Mouse (Mus musculus) cerebellum, postnatal 10 days (tissue): Measurements from ENCODE around the gene Prelp.

Source experiments
- DNase-seq, 2 experiments: peaks; one replicate each; pipeline ENCODE4 v3.0.0; 2021; ENCODE audit warnings: mixed read lengths in 2 of 2

Prelp gene

GRCm38 (mm10) chr1:133934354-133934963, 13.2 kb upstream of the Prelp start:
- peak; percentile 60 to 71 for DNase-seq

- DNase-seq = no peak
These were observed 12.3 kb upstream of the Prelp start for GRCm38 (mm10) chr1:133933301-133934195.

- no peak for DNase-seq
These were observed 8.8 kb upstream of the Prelp start for GRCm38 (mm10) chr1:133929980-133930379.

- DNase-seq = no peak
These were observed 4.0 kb upstream of the Prelp start for GRCm38 (mm10) chr1:133925223-133925622.

- peak; percentile 31 to 47 for DNase-seq
These were observed 3.1 kb upstream of the Prelp start for GRCm38 (mm10) chr1:133924141-133924875.

- no peak for DNase-seq
These were observed 1.9 kb upstream of the Prelp start for GRCm38 (mm10) chr1:133923071-133923470.

- DNase-seq = no peak
These were observed 338 bp downstream of the Prelp start for GRCm38 (mm10) chr1:133920876-133921275.

GRCm38 (mm10) chr1:133920401-133920800, 813 bp downstream of the Prelp start:
- no peak for DNase-seq

GRCm38 (mm10) chr1:133918088-133918470, 3.1 kb downstream of the Prelp start:
- DNase-seq = no peak

- peak in 1 of 2 experiments; percentile 5 for DNase-seq
These were observed 3.6 kb downstream of the Prelp start for GRCm38 (mm10) chr1:133917456-133918087.

- DNase-seq = peak; percentile 62 to 74
These were observed 5.4 kb downstream of the Prelp start for GRCm38 (mm10) chr1:133915723-133916355.

GRCm38 (mm10) chr1:133915115-133915514, 6.1 kb downstream of the Prelp start:
- no peak for DNase-seq

- peak in 1 of 2 experiments; percentile 6 for DNase-seq
These were observed 8.2 kb downstream of the Prelp start for GRCm38 (mm10) chr1:133913018-133913417.

GRCm38 (mm10) chr1:133911456-133911855, 9.8 kb downstream of the Prelp start:
- DNase-seq = peak; percentile 81 to 85

- DNase-seq = peak in 1 of 2 experiments; percentile 41
These were observed 10.2 kb downstream of the Prelp start for GRCm38 (mm10) chr1:133911008-133911407.

GRCm38 (mm10) chr1:133910108-133910507, 11.1 kb downstream of the Prelp start:
- no peak for DNase-seq

- DNase-seq = peak; percentile 64 to 68
These were observed 12.3 kb downstream of the Prelp start for GRCm38 (mm10) chr1:133908659-133909575.

GRCm38 (mm10) chr1:133907949-133908658, 13.1 kb downstream of the Prelp start, which contains the start of gene Optc:
Gene Optc, minus strand, starts transcription at chr1:133907999.
- DNase-seq = peak; percentile 85 to 89

- DNase-seq = no peak
These were observed 14.8 kb downstream of the Prelp start for GRCm38 (mm10) chr1:133906420-133906819.

GRCm38 (mm10) chr1:133900825-133901224, 20.4 kb downstream of the Prelp start:
- DNase-seq = peak; percentile 79 to 89
